Mouse (Mus musculus): Measurements from ENCODE around the gene Tcf7l1. TPM values are rescaled to one million over a fixed set of nuclear protein-coding genes. Genes with fewer than 3 reads are reported as not detected.
A peak's percentile ranks its signal among the peaks of the same experiment; 100 is the strongest.

The Tcf7l1 gene
- polyA plus RNA-seq, 1 experiment from 2014 or later = 6.8 TPM

DNA sequence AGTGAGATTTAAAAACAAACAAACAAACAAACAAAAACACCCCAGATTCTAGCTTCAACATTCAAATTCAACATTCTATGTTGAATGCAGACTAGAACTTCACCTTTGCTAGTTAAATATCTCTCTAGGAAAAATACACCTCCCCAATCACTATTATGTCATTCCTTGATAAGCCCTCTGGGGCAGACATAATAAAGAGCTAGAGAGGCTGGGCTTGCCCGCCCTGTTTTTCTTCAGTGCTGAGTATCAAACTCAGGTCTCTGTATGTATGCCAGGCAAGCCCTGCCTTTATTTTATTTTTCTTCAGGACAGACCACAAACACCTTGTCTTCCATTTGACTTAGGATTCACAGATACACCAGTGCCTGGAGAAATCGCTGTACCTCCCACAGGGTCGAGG lies 14.8 kb downstream of the Tcf7l1 start:
- Histone ChIP-seq H3K4me3 (ENCODE audit: low read depth, low read length) (no peak overlapping the region), H3K27ac (ENCODE audit: low read depth, low read length) (no peak overlapping the region), H3K27me3 (replicated peaks; ENCODE audit: control insufficient read depth, insufficient read depth, low read length) (no peaks in the 10 kb centered on the region), H3K36me3 (ENCODE audit: control insufficient read depth, insufficient read depth, low read length) (no peaks in the 10 kb centered on the region), H3K9me3 (replicated peaks; ENCODE audit: control insufficient read depth, low read length) (no peaks in the 10 kb centered on the region), H3K9ac (ENCODE audit: low read length) (no peak overlapping the region), H3K4me2 (ENCODE audit: low read length) (no peak overlapping the region), H3K4me1 (ENCODE audit: control insufficient read depth, insufficient read depth, low read length) (peaks cover 6% of the 10 kb centered on the region; the same call in 1 of the 2 replicates)
- DNase-seq (ENCODE audit: low spot score) (no peak), ATAC-seq (no peak)
- WGBS = 44% methylated on average over 3 of the region's 3 CpGs

DNA sequence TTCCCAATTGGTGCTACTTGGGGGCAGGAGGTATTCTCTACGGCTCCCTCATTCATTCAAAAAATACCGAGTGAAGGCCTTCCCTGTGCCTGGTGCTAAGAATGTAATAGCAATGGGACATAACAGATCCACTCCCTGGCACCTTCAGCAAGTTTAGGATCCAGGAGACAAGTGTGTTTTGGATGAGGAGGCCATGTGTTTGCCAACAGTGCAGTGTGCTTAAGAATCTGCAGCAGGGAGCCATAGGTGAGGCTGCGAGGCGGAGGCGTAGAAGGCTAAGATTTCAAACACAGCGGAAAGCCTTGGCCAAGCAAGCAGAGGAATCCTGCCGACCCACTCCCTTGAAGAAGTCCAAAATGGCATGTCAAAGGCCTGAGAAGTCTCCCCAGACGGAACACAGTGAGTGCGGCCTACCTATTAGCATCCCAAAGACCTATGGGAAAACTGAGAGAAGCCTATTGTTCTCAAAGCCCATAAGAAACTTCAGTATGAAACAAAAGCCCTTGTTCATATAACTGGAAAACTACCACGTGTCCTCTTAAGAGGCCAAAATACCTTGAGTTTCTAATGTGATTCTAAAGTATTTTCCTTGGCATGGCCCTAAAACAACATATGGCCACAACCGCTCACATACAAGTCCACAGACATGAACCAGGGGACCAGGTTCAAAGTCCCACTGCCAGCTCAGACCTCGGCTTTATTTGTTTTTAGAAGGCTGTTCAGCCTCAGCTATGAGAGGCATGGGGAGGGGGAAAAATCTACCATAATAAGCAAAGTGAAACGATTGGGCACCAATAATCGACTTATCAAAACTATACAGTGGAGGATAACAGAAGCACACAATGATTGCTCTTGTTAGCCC lies 18.9 kb downstream of the Tcf7l1 start:
- H3K4me3 ChIP-seq (ENCODE audit: low read depth, low read length) = no peak overlapping the region
- no peaks in the 10 kb centered on the region for H3K27me3 ChIP-seq (replicated peaks; ENCODE audit: control insufficient read depth, insufficient read depth, low read length)
- H3K9ac ChIP-seq (ENCODE audit: low read length) = no peak overlapping the region
- H3K4me1 ChIP-seq (ENCODE audit: control insufficient read depth, insufficient read depth, low read length) = peaks cover 10% of the 10 kb centered on the region
- H3K36me3 ChIP-seq (ENCODE audit: control insufficient read depth, insufficient read depth, low read length) = no peaks in the 10 kb centered on the region
- H3K27ac ChIP-seq (ENCODE audit: low read depth, low read length) = no peak overlapping the region
- no peaks in the 10 kb centered on the region for H3K9me3 ChIP-seq (replicated peaks; ENCODE audit: control insufficient read depth, low read length)
- no peak for DNase-seq (ENCODE audit: low spot score)
- 60% methylated on average over 14 of the region's 14 CpGs for WGBS
- no peak for ATAC-seq
- H3K4me2 ChIP-seq (ENCODE audit: low read length) = no peak overlapping the region

DNA sequence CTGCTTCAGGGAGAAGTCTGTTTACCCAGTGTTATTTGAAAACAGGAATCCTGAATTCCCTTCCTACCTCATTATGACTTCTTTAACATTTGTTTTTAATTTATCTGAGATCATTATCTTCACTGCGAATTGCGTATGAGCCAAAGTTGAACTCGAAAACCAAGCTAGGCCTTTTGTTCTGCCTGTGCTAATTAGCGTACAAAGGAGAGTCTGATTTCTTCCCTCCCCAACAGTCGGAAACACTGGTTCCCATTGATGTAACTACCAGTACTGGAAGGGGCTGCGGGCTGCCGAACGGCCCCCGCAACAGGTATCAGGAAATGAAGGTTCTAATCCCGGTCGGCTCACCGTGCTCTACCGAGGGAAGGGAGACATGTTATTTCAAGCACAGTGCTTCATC lies 19.7 kb downstream of the Tcf7l1 start:
- no peak overlapping the region for H3K4me2 ChIP-seq (ENCODE audit: low read length)
- no peaks in the 10 kb centered on the region for H3K27me3 ChIP-seq (replicated peaks; ENCODE audit: control insufficient read depth, insufficient read depth, low read length)
- peaks cover 10% of the 10 kb centered on the region for H3K4me1 ChIP-seq (ENCODE audit: control insufficient read depth, insufficient read depth, low read length)
- peak overlapping the region; percentile 39; the same call in 1 of the 2 replicates for H3K27ac ChIP-seq (ENCODE audit: low read depth, low read length)
- H3K9ac ChIP-seq (ENCODE audit: low read length) = no peak overlapping the region
- no peaks in the 10 kb centered on the region for H3K9me3 ChIP-seq (replicated peaks; ENCODE audit: control insufficient read depth, low read length)
- no peak overlapping the region for H3K4me3 ChIP-seq (ENCODE audit: low read depth, low read length)
- H3K36me3 ChIP-seq (ENCODE audit: control insufficient read depth, insufficient read depth, low read length) = no peaks in the 10 kb centered on the region
- ATAC-seq (no peak), DNase-seq (ENCODE audit: low spot score) (peak; percentile 51)
- 41% methylated on average over 13 of the region's 13 CpGs for WGBS

DNA sequence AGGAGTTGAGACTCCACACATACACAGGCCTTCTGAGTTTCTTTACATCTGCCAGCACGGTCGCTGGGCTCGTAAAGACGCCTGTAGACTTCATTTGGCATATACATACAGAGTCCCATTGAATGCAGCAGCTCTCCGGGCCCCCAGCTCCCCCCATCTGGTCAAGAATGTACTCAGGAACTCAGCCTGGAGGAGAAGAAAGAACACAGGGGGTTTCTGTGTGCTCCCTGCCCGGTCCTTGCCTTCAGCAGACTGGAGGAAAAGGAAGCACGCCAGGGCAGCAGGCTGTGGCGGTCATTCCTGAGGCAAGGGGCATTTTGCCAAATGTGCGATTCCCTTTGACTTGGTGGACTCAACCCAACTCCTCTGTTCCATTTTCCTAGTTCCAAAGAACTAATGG lies 20.2 kb downstream of the Tcf7l1 start:
- DNase-seq (ENCODE audit: low spot score) (peak; percentile 65), ATAC-seq (peak; percentile 72; the same call in 1 of the 2 replicates)
- Histone ChIP-seq H3K27me3 (replicated peaks; ENCODE audit: control insufficient read depth, insufficient read depth, low read length) (no peaks in the 10 kb centered on the region), H3K9ac (ENCODE audit: low read length) (no peak overlapping the region), H3K4me1 (ENCODE audit: control insufficient read depth, insufficient read depth, low read length) (peaks cover 10% of the 10 kb centered on the region), H3K4me2 (ENCODE audit: low read length) (no peak overlapping the region; the same call in 1 of the 2 replicates), H3K9me3 (replicated peaks; ENCODE audit: control insufficient read depth, low read length) (no peaks in the 10 kb centered on the region), H3K27ac (ENCODE audit: low read depth, low read length) (peak overlapping the region; percentile 39; the same call in 1 of the 2 replicates), H3K4me3 (ENCODE audit: low read depth, low read length) (no peak overlapping the region), H3K36me3 (ENCODE audit: control insufficient read depth, insufficient read depth, low read length) (no peaks in the 10 kb centered on the region)
- 37% methylated on average over 9 of the region's 9 CpGs for WGBS

DNA sequence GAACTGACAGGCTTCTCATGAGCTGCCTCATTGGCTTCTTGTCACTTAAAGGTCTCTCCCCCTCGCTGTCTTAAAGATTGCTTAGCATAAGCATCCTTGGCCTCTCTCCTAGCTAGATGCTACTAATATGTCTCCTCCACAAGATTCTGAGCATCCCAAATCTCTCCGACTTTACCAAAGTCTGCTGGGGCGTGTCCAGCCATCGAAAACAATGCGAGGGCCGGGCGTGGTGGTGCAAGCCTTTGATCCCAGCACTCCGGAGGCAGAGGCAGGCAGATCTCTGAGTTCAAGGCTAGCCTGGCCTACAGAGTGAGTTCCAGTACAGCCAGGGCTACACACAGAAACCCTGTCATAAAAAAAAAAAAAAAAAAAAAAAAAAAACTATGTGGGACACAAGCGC lies 21.0 kb downstream of the Tcf7l1 start:
- ATAC-seq = no peak
- 93% methylated on average over 9 of the region's 9 CpGs for WGBS
- no peaks in the 10 kb centered on the region for H3K27me3 ChIP-seq (replicated peaks; ENCODE audit: control insufficient read depth, insufficient read depth, low read length)
- no peak overlapping the region for H3K27ac ChIP-seq (ENCODE audit: low read depth, low read length)
- no peak overlapping the region for H3K4me3 ChIP-seq (ENCODE audit: low read depth, low read length)
- no peaks in the 10 kb centered on the region for H3K36me3 ChIP-seq (ENCODE audit: control insufficient read depth, insufficient read depth, low read length)
- no peak for DNase-seq (ENCODE audit: low spot score)
- no peak overlapping the region for H3K4me2 ChIP-seq (ENCODE audit: low read length)
- H3K9ac ChIP-seq (ENCODE audit: low read length) = no peak overlapping the region
- H3K4me1 ChIP-seq (ENCODE audit: control insufficient read depth, insufficient read depth, low read length) = peaks cover 10% of the 10 kb centered on the region
- H3K9me3 ChIP-seq (replicated peaks; ENCODE audit: control insufficient read depth, low read length) = no peaks in the 10 kb centered on the region

DNA sequence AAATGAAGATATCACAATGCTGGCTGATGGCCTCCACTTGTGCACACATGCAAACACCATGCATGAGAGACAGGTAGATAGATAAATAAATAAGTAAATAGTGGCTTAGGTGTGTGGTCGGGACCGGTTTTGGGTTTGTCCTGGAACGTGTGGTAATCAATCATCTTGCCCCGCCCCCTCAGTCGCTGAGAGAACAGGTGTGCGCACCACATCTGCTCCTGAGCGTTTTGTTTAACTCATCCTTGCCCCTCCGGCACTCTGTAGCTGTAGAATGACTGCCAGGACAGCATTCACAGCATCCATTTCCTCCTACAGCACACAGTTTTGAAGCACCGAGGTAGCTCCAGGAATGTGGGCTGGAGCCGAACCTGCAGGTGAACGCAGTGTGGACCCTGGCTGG lies 25.4 kb downstream of the Tcf7l1 start:
- Histone ChIP-seq H3K9ac (ENCODE audit: low read length) (no peak overlapping the region), H3K27ac (ENCODE audit: low read depth, low read length) (no peak overlapping the region), H3K4me3 (ENCODE audit: low read depth, low read length) (no peak overlapping the region), H3K36me3 (ENCODE audit: control insufficient read depth, insufficient read depth, low read length) (no peaks in the 10 kb centered on the region), H3K4me1 (ENCODE audit: control insufficient read depth, insufficient read depth, low read length) (peaks cover 5% of the 10 kb centered on the region), H3K27me3 (replicated peaks; ENCODE audit: control insufficient read depth, insufficient read depth, low read length) (no peaks in the 10 kb centered on the region), H3K4me2 (ENCODE audit: low read length) (no peak overlapping the region), H3K9me3 (replicated peaks; ENCODE audit: control insufficient read depth, low read length) (no peaks in the 10 kb centered on the region)
- no peak for DNase-seq (ENCODE audit: low spot score)
- 71% methylated on average over 11 of the region's 11 CpGs for WGBS
- no peak for ATAC-seq

DNA sequence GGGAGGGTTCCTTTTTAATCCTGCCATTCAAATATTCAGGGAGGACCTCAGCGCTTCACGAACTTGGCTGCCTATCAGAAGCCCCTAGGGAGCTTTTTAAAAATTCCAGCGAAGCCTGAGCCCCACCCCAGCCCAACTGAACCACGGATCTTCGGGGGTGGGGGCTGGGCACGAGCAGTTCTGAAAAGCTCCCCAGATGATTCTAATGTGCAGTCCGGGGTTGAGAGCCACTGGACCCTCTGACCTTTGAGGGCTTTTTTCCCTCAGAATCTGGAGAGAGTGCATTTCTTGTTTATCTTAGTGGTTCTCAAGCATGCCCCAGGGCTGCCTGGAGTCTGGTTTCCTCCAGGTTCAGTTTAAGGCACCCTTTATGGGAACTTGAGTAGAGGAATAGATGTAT lies 27.4 kb downstream of the Tcf7l1 start:
- DNase-seq (ENCODE audit: low spot score) (peak; percentile 11), ATAC-seq (no peak; the same call in 1 of the 2 replicates)
- H3K36me3 ChIP-seq (ENCODE audit: control insufficient read depth, insufficient read depth, low read length) = no peaks in the 10 kb centered on the region
- no peaks in the 10 kb centered on the region for H3K27me3 ChIP-seq (replicated peaks; ENCODE audit: control insufficient read depth, insufficient read depth, low read length)
- peaks cover 5% of the 10 kb centered on the region for H3K4me1 ChIP-seq (ENCODE audit: control insufficient read depth, insufficient read depth, low read length)
- 11% methylated on average over 7 of the region's 7 CpGs for WGBS
- no peak overlapping the region for H3K4me3 ChIP-seq (ENCODE audit: low read depth, low read length)
- no peak overlapping the region for H3K4me2 ChIP-seq (ENCODE audit: low read length)
- no peaks in the 10 kb centered on the region for H3K9me3 ChIP-seq (replicated peaks; ENCODE audit: control insufficient read depth, low read length)
- H3K27ac ChIP-seq (ENCODE audit: low read depth, low read length) = no peak overlapping the region
- H3K9ac ChIP-seq (ENCODE audit: low read length) = no peak overlapping the region

DNA sequence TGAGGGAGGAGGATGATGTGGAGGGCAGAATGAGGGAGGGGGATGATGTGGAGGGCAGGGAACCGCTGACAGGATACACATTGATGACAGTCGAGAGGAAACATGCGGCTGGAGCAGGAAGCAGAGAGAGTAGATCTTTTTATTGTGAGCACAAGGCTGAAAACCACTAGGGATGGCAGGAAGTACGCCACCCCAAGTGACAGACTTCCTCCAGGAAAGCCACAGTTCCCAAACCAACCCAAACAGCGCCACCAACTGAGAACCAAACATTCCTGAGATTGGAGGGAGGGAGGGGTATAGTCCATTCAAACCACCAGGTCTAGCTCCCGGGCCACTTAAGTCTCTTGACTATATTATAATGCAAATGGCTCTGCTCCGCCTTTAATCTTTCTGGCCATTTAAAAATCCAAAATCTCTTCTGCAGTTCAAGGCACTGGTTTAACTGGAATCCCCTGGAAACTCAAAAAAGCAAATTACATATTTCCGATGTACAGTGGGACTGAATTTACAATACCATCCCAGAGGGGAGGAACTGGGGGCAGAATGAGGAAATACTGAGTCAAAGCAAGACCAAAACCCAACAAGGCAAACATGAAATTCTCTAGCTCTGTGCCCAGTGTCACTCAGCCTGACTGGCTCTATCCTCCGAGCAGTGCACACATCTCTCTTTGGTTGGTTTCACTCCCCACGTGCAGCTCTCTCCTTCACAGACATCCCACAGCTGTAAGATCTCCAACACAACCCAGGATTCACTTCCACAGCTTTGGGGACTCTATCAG lies 30.6 kb downstream of the Tcf7l1 start:
- H3K4me1 ChIP-seq (ENCODE audit: control insufficient read depth, insufficient read depth, low read length) = peaks cover 13% of the 10 kb centered on the region
- 36% methylated on average over 10 of the region's 10 CpGs for WGBS
- H3K4me2 ChIP-seq (ENCODE audit: low read length) = no peak overlapping the region
- no peaks in the 10 kb centered on the region for H3K27me3 ChIP-seq (replicated peaks; ENCODE audit: control insufficient read depth, insufficient read depth, low read length)
- no peaks in the 10 kb centered on the region for H3K9me3 ChIP-seq (replicated peaks; ENCODE audit: control insufficient read depth, low read length)
- DNase-seq (ENCODE audit: low spot score) (no peak), ATAC-seq (no peak)
- no peak overlapping the region for H3K27ac ChIP-seq (ENCODE audit: low read depth, low read length)
- H3K4me3 ChIP-seq (ENCODE audit: low read depth, low read length) = no peak overlapping the region
- no peak overlapping the region for H3K9ac ChIP-seq (ENCODE audit: low read length)
- H3K36me3 ChIP-seq (ENCODE audit: control insufficient read depth, insufficient read depth, low read length) = no peaks in the 10 kb centered on the region

All from forebrain, embryonic 14.5 days (tissue).